Mouse (Mus musculus) adrenal gland, adult (tissue): ENCODE results near the gene Ugt2a3.
"Not testable (repeated sequence)": the region's sequence is repeated elsewhere in the genome, so short reads cannot be mapped to it uniquely, and the experiment has no call there.

Experiments used
- DNase-seq, 2 experiments: peaks; one replicate each; pipeline ENCODE4 v3.0.0; 2022 to 2023; ENCODE audit warnings: low spot score in 1 of 2; ENCODE audit not compliant: inconsistent age in 2 of 2

Ugt2a3 gene

GRCm38 (mm10) chr5:87336961-87337697 lies at the start of gene Ugt2a3:
TSS of gene Ugt2a3 (minus strand) at chr5:87337195.
- no peak for DNase-seq

- DNase-seq: no peak
These were observed 43.2 kb upstream of the Ugt2a3 start for GRCm38 (mm10) chr5:87380234-87380633.

- no peak for DNase-seq
These were observed 42.8 kb upstream of the Ugt2a3 start for GRCm38 (mm10) chr5:87379825-87380224.

- DNase-seq: no peak
These were observed 38.9 kb upstream of the Ugt2a3 start for GRCm38 (mm10) chr5:87375874-87376383.

- DNase-seq: no peak
These were observed 36.5 kb upstream of the Ugt2a3 start for GRCm38 (mm10) chr5:87373502-87373863.

GRCm38 (mm10) chr5:87372788-87373501 lies 36.0 kb upstream of the Ugt2a3 start:
- not testable (repeated sequence) for DNase-seq

GRCm38 (mm10) chr5:87350350-87350749 lies 13.4 kb upstream of the Ugt2a3 start:
- DNase-seq: no peak

- not testable (repeated sequence) for DNase-seq
These were observed 12.2 kb upstream of the Ugt2a3 start for GRCm38 (mm10) chr5:87349150-87349549.

GRCm38 (mm10) chr5:87347479-87348078 lies 10.6 kb upstream of the Ugt2a3 start:
- not testable (repeated sequence) for DNase-seq

- no peak for DNase-seq
These were observed 3.5 kb upstream of the Ugt2a3 start for GRCm38 (mm10) chr5:87340461-87340860.

- DNase-seq: no peak
These were observed 1.8 kb downstream of the Ugt2a3 start for GRCm38 (mm10) chr5:87335199-87335598.

GRCm38 (mm10) chr5:87333584-87333983 lies 3.4 kb downstream of the Ugt2a3 start:
- DNase-seq: peak in 1 of 2 experiments; percentile 55

- DNase-seq: no peak
These were observed 25.6 kb downstream of the Ugt2a3 start for GRCm38 (mm10) chr5:87311392-87311791.

- not testable (repeated sequence) for DNase-seq
These were observed 50.8 kb downstream of the Ugt2a3 start for GRCm38 (mm10) chr5:87286180-87286579.

- DNase-seq: not testable (repeated sequence)
These were observed 61.0 kb downstream of the Ugt2a3 start for GRCm38 (mm10) chr5:87275986-87276385.

- DNase-seq: no peak
These were observed 61.4 kb downstream of the Ugt2a3 start for GRCm38 (mm10) chr5:87275581-87275980.
